Mouse (Mus musculus) MEL-GATA-1-ER (cell line): Measurements from ENCODE around the gene Arid5b.

Experiments used
- DNase-seq: peaks from one replicate; pipeline ENCODE4 v3.0.0-alpha.2; 2012; ENCODE audit warnings: low read depth; ENCODE audit errors: extremely low read depth

Arid5b gene

GRCm38 (mm10) chr10:68193561-68193960 lies 85.0 kb downstream of the Arid5b start:
- no peak for DNase-seq

GRCm38 (mm10) chr10:68192824-68193255 lies 85.7 kb downstream of the Arid5b start:
- no peak for DNase-seq

GRCm38 (mm10) chr10:68191691-68192380 lies 86.7 kb downstream of the Arid5b start:
- DNase-seq: no peak

GRCm38 (mm10) chr10:68191146-68191545 lies 87.4 kb downstream of the Arid5b start:
- no peak for DNase-seq

- DNase-seq: no peak
Measured at GRCm38 (mm10) chr10:68189847-68190246, 88.7 kb downstream of the Arid5b start.

- no peak for DNase-seq
Measured at GRCm38 (mm10) chr10:68183096-68183495, 95.4 kb downstream of the Arid5b start.

- DNase-seq: no peak
Measured at GRCm38 (mm10) chr10:68182266-68182665, 96.3 kb downstream of the Arid5b start.

- DNase-seq: no peak
Measured at GRCm38 (mm10) chr10:68181156-68181555, 97.4 kb downstream of the Arid5b start.

- no peak for DNase-seq
Measured at GRCm38 (mm10) chr10:68180721-68181120, 97.8 kb downstream of the Arid5b start.

GRCm38 (mm10) chr10:68180151-68180550 lies 98.4 kb downstream of the Arid5b start:
- no peak for DNase-seq

GRCm38 (mm10) chr10:68179741-68180140 lies 98.8 kb downstream of the Arid5b start:
- DNase-seq: no peak

GRCm38 (mm10) chr10:68179339-68179738 lies 99.2 kb downstream of the Arid5b start:
- no peak for DNase-seq

GRCm38 (mm10) chr10:68177697-68178485 lies 100.6 kb downstream of the Arid5b start:
- DNase-seq: no peak

- DNase-seq: no peak
Measured at GRCm38 (mm10) chr10:68175811-68176210, 102.7 kb downstream of the Arid5b start.

GRCm38 (mm10) chr10:68173634-68174033 lies 104.9 kb downstream of the Arid5b start:
- no peak for DNase-seq

GRCm38 (mm10) chr10:68172906-68173305 lies 105.6 kb downstream of the Arid5b start:
- DNase-seq: no peak

GRCm38 (mm10) chr10:68171974-68172373 lies 106.6 kb downstream of the Arid5b start:
- DNase-seq: no peak

- DNase-seq: no peak
Measured at GRCm38 (mm10) chr10:68168613-68169012, 109.9 kb downstream of the Arid5b start.

- DNase-seq: no peak
Measured at GRCm38 (mm10) chr10:68168141-68168540, 110.4 kb downstream of the Arid5b start.

GRCm38 (mm10) chr10:68167118-68167517 lies 111.4 kb downstream of the Arid5b start:
- no peak for DNase-seq

- no peak for DNase-seq
Measured at GRCm38 (mm10) chr10:68166695-68167086, 111.8 kb downstream of the Arid5b start.
